Mouse (Mus musculus): Measurements from ENCODE around the gene Ccser1. TPM values are rescaled to one million over a fixed set of nuclear protein-coding genes. Genes with fewer than 3 reads are reported as not detected.

Gene Ccser1
- polyA plus RNA-seq, 1 experiment from 2014 or later: 0.50 TPM

- no peak for ATAC-seq
- no peaks in the 10 kb centered on the region for H3K27me3 ChIP-seq (replicated peaks)
- H3K27ac ChIP-seq: no peak overlapping the region
- H3K4me1 ChIP-seq: no peaks in the 10 kb centered on the region
- H3K36me3 ChIP-seq: no peaks in the 10 kb centered on the region
- 81% methylated on average over 3 of the region's 3 CpGs for WGBS (ENCODE audit: insufficient replicate concordance)
- H3K9me3 ChIP-seq (replicated peaks): no peaks in the 10 kb centered on the region
- H3K4me3 ChIP-seq: no peak overlapping the region
- no peak overlapping the region for H3K4me2 ChIP-seq
- H3K9ac ChIP-seq: no peak overlapping the region
Observed at GRCm38 (mm10) chr6:61261381-61261780, 81.3 kb downstream of the Ccser1 start.

GRCm38 (mm10) chr6:61262448-61262847 is 82.3 kb downstream of the Ccser1 start:
- H3K9me3 ChIP-seq (replicated peaks): no peaks in the 10 kb centered on the region
- no peak overlapping the region for H3K4me2 ChIP-seq
- ATAC-seq: no peak
- no peak overlapping the region for H3K4me3 ChIP-seq
- 57% methylated on average over 1 of the region's 1 CpGs for WGBS (ENCODE audit: insufficient replicate concordance)
- no peaks in the 10 kb centered on the region for H3K27me3 ChIP-seq (replicated peaks)
- no peak overlapping the region for H3K27ac ChIP-seq
- H3K4me1 ChIP-seq: no peaks in the 10 kb centered on the region
- no peak overlapping the region for H3K9ac ChIP-seq
- no peaks in the 10 kb centered on the region for H3K36me3 ChIP-seq

GRCm38 (mm10) chr6:61263291-61263690 is 83.2 kb downstream of the Ccser1 start:
- Histone ChIP-seq H3K9ac (no peak overlapping the region), H3K4me2 (no peak overlapping the region), H3K4me1 (no peaks in the 10 kb centered on the region), H3K9me3 (replicated peaks) (no peaks in the 10 kb centered on the region), H3K4me3 (no peak overlapping the region), H3K27ac (no peak overlapping the region), H3K27me3 (replicated peaks) (no peaks in the 10 kb centered on the region), H3K36me3 (no peaks in the 10 kb centered on the region)
- no peak for ATAC-seq
- 87% methylated on average over 1 of the region's 1 CpGs for WGBS (ENCODE audit: insufficient replicate concordance)

- WGBS (ENCODE audit: insufficient replicate concordance): 27% methylated on average over 1 of the region's 2 CpGs
Observed at GRCm38 (mm10) chr6:61271033-61271432, 90.9 kb downstream of the Ccser1 start.

GRCm38 (mm10) chr6:61273430-61273829 is 93.3 kb downstream of the Ccser1 start:
- Histone ChIP-seq H3K27me3 (replicated peaks) (no peaks in the 10 kb centered on the region), H3K9me3 (replicated peaks) (no peaks in the 10 kb centered on the region), H3K4me2 (no peak overlapping the region), H3K27ac (no peak overlapping the region), H3K4me3 (no peak overlapping the region), H3K9ac (no peak overlapping the region), H3K4me1 (no peaks in the 10 kb centered on the region; the same call in 1 of the 2 replicates), H3K36me3 (no peaks in the 10 kb centered on the region)
- no peak for ATAC-seq
- 44% methylated on average over 3 of the region's 3 CpGs for WGBS (ENCODE audit: insufficient replicate concordance)

More at GRCm38 (mm10) chr6:61271033-61271432, 90.9 kb downstream of the Ccser1 start:
- Histone ChIP-seq H3K27me3 (replicated peaks) (no peaks in the 10 kb centered on the region), H3K9ac (no peak overlapping the region), H3K27ac (no peak overlapping the region), H3K36me3 (no peaks in the 10 kb centered on the region), H3K4me2 (no peak overlapping the region), H3K4me1 (no peaks in the 10 kb centered on the region; the same call in 1 of the 2 replicates), H3K9me3 (replicated peaks) (no peaks in the 10 kb centered on the region), H3K4me3 (no peak overlapping the region)
- ATAC-seq: no peak

GRCm38 (mm10) chr6:61279506-61279905 is 99.4 kb downstream of the Ccser1 start:
- ATAC-seq: no peak
- H3K27ac ChIP-seq: no peak overlapping the region

GRCm38 (mm10) chr6:61292927-61293326 is 112.8 kb downstream of the Ccser1 start:
- H3K9ac ChIP-seq: no peak overlapping the region
- WGBS (ENCODE audit: insufficient replicate concordance): 13% methylated on average over 3 of the region's 3 CpGs
- H3K4me2 ChIP-seq: no peak overlapping the region

More at GRCm38 (mm10) chr6:61279506-61279905, 99.4 kb downstream of the Ccser1 start:
- WGBS (ENCODE audit: insufficient replicate concordance): 57% methylated on average over 7 of the region's 7 CpGs
- H3K27me3 ChIP-seq (replicated peaks): no peaks in the 10 kb centered on the region
- H3K9ac ChIP-seq: no peak overlapping the region
- H3K4me3 ChIP-seq: no peak overlapping the region
- no peaks in the 10 kb centered on the region for H3K36me3 ChIP-seq
- H3K4me2 ChIP-seq: no peak overlapping the region
- no peaks in the 10 kb centered on the region for H3K4me1 ChIP-seq
- H3K9me3 ChIP-seq (replicated peaks): no peaks in the 10 kb centered on the region

GRCm38 (mm10) chr6:61295535-61295934 is 115.4 kb downstream of the Ccser1 start:
- Histone ChIP-seq H3K27ac (no peak overlapping the region), H3K27me3 (replicated peaks) (no peaks in the 10 kb centered on the region), H3K9ac (no peak overlapping the region), H3K4me2 (no peak overlapping the region), H3K4me1 (no peaks in the 10 kb centered on the region), H3K9me3 (replicated peaks) (no peaks in the 10 kb centered on the region), H3K36me3 (no peaks in the 10 kb centered on the region), H3K4me3 (no peak overlapping the region)
- ATAC-seq: no peak
- WGBS (ENCODE audit: insufficient replicate concordance): 49% methylated on average over 4 of the region's 4 CpGs

More at GRCm38 (mm10) chr6:61292927-61293326, 112.8 kb downstream of the Ccser1 start:
- H3K4me1 ChIP-seq: no peaks in the 10 kb centered on the region
- no peaks in the 10 kb centered on the region for H3K9me3 ChIP-seq (replicated peaks)
- ATAC-seq: no peak
- H3K36me3 ChIP-seq: no peaks in the 10 kb centered on the region
- H3K27me3 ChIP-seq (replicated peaks): no peaks in the 10 kb centered on the region
- H3K4me3 ChIP-seq: no peak overlapping the region
- H3K27ac ChIP-seq: no peak overlapping the region

- H3K36me3 ChIP-seq: no peaks in the 10 kb centered on the region
- H3K4me2 ChIP-seq: no peak overlapping the region
- H3K9me3 ChIP-seq (replicated peaks): no peaks in the 10 kb centered on the region
- H3K27me3 ChIP-seq (replicated peaks): no peaks in the 10 kb centered on the region
- H3K9ac ChIP-seq: no peak overlapping the region
- 71% methylated on average over 6 of the region's 6 CpGs for WGBS (ENCODE audit: insufficient replicate concordance)
- no peaks in the 10 kb centered on the region for H3K4me1 ChIP-seq
- H3K4me3 ChIP-seq: no peak overlapping the region
- ATAC-seq: no peak
- no peak overlapping the region for H3K27ac ChIP-seq
Observed at GRCm38 (mm10) chr6:61296188-61297037, 116.3 kb downstream of the Ccser1 start.

- Histone ChIP-seq H3K36me3 (no peaks in the 10 kb centered on the region), H3K4me1 (no peaks in the 10 kb centered on the region), H3K9me3 (replicated peaks) (no peaks in the 10 kb centered on the region), H3K27ac (no peak overlapping the region), H3K27me3 (replicated peaks) (no peaks in the 10 kb centered on the region), H3K9ac (no peak overlapping the region), H3K4me3 (no peak overlapping the region), H3K4me2 (no peak overlapping the region)
- no peak for ATAC-seq
- 70% methylated on average over 4 of the region's 4 CpGs for WGBS (ENCODE audit: insufficient replicate concordance)
Observed at GRCm38 (mm10) chr6:61300441-61300840, 120.3 kb downstream of the Ccser1 start.

- H3K36me3 ChIP-seq: no peaks in the 10 kb centered on the region
- no peaks in the 10 kb centered on the region for H3K4me1 ChIP-seq
- WGBS (ENCODE audit: insufficient replicate concordance): 51% methylated on average over 7 of the region's 7 CpGs
- no peak overlapping the region for H3K4me3 ChIP-seq
- H3K9me3 ChIP-seq (replicated peaks): no peaks in the 10 kb centered on the region
- H3K4me2 ChIP-seq: no peak overlapping the region
- no peak overlapping the region for H3K27ac ChIP-seq
- ATAC-seq: no peak
- no peak overlapping the region for H3K9ac ChIP-seq
- no peaks in the 10 kb centered on the region for H3K27me3 ChIP-seq (replicated peaks)
Observed at GRCm38 (mm10) chr6:61300975-61301374, 120.9 kb downstream of the Ccser1 start.

GRCm38 (mm10) chr6:61301631-61302030 is 121.5 kb downstream of the Ccser1 start:
- no peak for ATAC-seq
- no peaks in the 10 kb centered on the region for H3K36me3 ChIP-seq
- WGBS (ENCODE audit: insufficient replicate concordance): 11% methylated on average over 2 of the region's 2 CpGs
- no peaks in the 10 kb centered on the region for H3K27me3 ChIP-seq (replicated peaks)
- no peaks in the 10 kb centered on the region for H3K9me3 ChIP-seq (replicated peaks)
- no peak overlapping the region for H3K27ac ChIP-seq
- H3K9ac ChIP-seq: no peak overlapping the region
- H3K4me1 ChIP-seq: no peaks in the 10 kb centered on the region
- no peak overlapping the region for H3K4me2 ChIP-seq
- H3K4me3 ChIP-seq: no peak overlapping the region
